Mouse (Mus musculus) kidney, adult 8-10 months (tissue): ENCODE measurements around the gene Nek5.

ENCODE experiments used
- DNase-seq, 2 experiments: peaks; one replicate each; pipeline ENCODE4 v3.0.0; 2022

Nek5 gene

GRCm38 (mm10) chr8:22079313-22080007 is 45.4 kb downstream of the Nek5 start:
- no peak for DNase-seq

- DNase-seq = no peak
Measured at GRCm38 (mm10) chr8:22061126-22061525, 63.7 kb downstream of the Nek5 start.

GRCm38 (mm10) chr8:22060446-22060889 is 64.4 kb downstream of the Nek5 start, which contains the start of gene Alg11:
TSS of gene Alg11 (plus strand) at chr8:22060721.
- DNase-seq = peak; percentile 97 to 98

DNA sequence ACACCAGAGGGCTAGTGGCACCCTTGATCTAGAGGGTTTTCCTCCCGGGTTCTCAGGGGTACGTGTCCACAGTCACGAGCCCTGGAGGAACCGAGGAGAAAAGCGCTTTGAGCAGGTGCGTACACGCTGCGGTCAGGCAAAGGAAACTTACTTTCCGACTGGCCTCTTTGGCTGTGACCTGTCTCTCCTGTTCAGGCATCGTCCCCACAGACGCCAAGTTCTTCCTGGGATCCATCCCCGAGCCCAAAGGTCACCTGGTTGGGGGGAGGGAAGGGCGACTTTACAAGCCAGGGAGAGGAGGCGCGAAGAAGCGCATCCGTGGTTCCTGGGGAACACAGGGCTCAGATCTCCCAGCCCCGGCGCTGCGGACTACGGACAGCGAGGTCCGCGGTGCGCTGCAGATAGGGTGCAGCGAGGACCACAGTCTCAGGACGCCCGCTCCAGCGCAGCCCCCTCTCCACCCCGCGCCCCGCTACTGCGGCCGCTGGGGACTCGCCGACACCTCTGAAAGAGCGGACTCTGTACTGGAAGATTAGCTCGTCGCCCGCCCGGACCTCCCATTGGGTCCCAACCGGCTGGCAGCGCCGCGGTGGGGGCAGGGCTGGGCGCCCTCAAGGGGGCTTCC is 64.9 kb downstream of the Nek5 start, which contains the start of gene Atp7b:
TSS of gene Atp7b (minus strand) at position 485 of the 625 bp plus-strand sequence.
- DNase-seq = peak; percentile 75 to 81

DNA sequence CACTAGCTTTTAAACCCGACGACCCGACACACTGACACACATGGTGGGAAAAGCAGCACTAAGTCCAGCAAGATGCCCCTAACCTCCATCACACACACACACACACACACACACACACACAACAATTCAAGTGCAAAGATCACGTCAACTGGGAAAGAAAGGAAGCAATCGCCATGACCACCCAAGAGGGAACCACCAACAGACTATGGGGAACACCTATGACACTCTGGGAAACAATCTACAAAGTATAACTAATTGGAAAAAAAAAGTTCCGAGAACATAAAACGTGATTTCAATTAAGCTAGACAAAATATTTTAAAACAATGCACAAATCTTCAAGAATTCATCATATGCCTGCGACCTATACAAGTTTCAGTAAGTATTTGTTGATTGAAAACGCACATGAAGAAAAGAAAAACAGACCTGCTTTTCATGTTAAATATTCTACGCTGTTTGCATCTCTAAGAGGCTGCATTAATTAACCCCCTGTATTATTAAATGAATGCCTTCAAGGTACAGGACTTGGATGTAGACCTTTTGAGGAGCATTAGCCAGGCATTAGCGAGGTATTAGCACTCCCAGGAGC is 65.6 kb downstream of the Nek5 start:
- no peak for DNase-seq

DNA sequence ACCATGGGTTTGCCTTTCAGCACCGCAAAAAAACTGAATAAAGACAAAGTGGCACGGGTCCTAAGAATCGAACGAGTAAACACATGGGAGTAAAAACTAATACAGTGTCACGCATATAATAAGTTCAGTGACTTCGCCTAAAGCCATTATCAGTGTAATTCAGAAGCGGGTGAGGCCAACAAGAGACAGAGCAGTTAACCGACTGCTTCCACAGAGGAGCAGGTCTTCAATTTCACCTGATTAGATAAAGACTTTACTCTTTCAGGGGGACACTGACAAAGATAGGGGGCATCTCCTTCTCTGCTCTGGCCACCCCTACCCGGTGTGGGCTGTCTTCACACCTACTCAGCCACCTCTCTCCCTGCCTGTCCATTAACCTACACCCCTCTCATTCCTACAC is 66.5 kb downstream of the Nek5 start:
- DNase-seq = no peak

GRCm38 (mm10) chr8:22056850-22057249 is 68.0 kb downstream of the Nek5 start:
- no peak for DNase-seq

DNA sequence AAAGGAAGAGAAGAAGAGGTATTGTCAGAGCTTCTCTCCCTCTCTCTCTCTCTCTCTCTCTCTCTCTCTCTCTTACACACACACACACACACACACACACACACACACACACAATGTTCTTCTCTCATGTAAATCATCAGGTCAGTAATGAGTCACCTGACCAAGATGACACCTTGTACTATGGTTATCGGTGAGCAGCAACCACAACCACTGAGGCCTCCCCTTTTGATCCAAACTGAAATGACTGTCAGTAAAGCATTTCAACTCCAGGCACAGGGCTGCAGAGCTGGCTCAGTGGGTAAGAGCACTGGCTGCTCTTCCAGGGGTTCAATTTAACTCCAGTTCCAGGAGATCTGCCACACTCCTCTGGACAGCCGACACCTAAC is 69.4 kb downstream of the Nek5 start:
- no peak for DNase-seq

DNA sequence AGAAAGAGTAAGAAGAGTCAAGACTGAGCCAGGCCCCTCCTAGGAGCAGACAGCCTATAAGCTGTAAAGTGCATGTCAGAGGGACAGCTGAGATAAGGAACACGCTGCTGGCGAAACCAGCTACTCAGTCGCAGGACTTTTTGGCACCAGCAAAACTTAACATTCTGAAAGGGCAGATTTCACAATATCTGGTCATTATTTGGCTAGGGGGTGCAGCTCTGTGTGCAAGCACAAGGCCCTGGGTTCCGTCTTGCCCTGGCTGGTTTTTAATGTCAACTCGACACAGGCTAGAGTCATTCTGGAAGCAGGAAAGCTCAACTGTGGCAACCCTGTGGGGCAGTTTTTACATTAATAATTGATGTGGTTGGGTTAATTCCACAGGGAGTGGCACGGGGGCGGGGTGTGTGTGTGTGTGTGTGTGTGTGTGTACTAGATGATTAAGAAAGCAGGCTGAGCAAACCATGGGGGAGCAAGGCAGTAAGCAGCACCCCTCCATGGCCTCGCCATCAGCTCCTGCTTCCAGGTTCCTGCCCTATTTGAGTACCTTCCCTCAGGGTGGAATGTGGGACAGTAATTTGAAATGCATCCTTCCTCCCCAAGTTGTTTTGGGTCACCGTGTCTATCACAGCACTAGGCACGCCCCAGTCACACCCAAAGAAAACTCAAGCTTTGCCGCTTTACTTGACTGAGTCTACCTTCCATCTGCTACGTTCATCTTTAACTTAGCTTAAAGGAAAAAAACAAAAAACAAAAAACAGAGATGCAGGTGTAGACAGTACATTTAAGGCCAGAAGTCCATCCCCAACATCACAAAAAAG is 70.0 kb downstream of the Nek5 start:
- peak in 1 of 2 experiments; percentile 17 for DNase-seq

DNA sequence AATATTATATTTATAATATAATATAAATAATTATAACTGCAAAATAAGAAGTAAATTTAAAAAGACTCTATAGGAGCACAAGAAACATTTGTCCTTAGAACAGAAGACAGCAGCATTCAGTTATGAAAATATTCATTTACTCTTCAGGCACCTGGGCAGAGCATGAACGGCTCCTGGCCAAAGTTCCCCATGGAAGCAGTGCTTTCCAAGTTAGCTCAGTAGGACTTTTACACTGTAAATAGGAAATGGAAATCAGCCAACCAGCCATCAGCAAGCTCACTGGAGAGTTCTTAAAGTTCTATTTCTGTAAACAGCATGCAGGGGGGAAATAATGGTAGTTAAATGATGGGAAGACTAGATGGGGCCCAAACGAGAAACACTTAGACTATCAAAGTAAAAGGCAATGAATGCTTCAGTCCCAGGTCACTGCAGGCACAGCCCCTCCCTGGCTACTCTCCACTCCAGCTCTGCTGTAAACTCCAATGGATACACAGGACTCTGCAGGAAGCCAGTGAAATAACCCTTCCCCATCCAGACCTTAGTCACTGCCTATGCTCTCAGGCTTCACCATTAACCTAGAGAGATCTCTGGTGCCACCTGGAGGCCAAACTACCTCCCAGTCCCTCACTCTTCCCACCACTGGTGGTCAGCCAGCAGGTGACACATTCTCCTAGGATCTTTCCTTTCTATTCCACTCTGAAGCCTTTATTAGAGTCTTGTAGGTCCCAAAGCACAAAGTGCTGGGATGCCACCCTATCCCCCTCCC is 77.0 kb downstream of the Nek5 start:
- peak; percentile 18 to 73 for DNase-seq

- DNase-seq = no peak
Measured at GRCm38 (mm10) chr8:22043706-22044105, 81.1 kb downstream of the Nek5 start.

- DNase-seq = no peak
Measured at GRCm38 (mm10) chr8:22042515-22042914, 82.3 kb downstream of the Nek5 start.

GRCm38 (mm10) chr8:22040153-22040509 is 84.7 kb downstream of the Nek5 start:
- no peak for DNase-seq

GRCm38 (mm10) chr8:22039468-22040152 is 85.2 kb downstream of the Nek5 start:
- no peak for DNase-seq

GRCm38 (mm10) chr8:22037022-22037421 is 87.8 kb downstream of the Nek5 start:
- peak; percentile 36 to 38 for DNase-seq

DNA sequence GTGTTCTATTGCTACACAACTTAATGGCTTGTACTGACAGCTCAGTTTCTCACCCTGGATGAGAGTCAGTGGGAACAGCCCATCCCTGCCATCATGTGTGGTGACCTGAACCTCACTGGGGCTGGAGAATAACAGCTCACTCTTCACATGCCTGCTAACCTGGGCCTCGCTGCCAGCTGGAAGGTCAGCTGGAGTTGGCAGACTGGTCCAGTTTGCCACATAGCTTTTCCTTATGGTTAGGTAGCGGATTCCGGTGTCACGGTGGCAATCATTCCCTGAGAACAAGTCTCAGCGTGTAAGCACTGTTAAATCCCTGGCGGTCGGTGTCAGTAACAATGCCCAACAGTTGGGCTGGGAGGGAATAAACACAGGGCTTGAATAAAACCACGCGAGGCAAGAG is 88.7 kb downstream of the Nek5 start:
- no peak for DNase-seq

DNA sequence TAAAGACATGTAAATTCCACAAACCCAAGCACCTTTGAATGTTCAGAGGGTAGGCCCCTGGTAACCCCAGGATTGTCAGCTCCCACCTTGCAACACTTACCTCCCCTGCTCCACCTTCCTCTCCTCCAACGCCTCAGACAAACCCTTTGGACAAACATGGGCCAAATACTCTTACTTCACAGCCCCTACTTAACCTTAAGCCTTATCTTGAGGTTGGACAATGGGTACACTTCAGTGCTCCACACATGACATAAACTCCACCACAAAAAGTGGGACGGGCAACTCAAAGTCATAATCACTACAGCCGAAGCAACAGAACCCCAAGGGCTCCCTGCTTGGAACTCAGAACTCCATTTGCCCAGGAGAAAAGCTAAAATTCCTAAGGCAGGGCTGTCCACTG is 93.9 kb downstream of the Nek5 start:
- DNase-seq = no peak

DNA sequence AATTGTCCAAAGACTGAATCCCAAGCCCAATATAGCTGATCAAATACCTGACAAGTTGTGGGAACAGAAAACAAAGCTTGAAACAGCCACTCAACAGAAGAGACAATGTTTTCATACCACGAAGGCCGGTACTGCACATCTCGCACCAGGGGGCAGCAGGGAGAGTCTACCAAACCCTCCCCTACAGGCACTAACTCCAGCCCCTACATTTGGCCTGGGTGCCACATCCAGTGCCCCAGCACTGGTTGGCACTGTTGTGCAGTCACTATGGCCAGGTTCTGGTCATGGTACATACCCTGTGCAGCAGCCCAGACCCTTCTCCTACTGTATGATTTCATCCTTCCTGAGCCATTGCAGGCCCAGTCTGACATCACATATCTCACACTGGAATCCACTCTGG is 95.9 kb downstream of the Nek5 start:
- no peak for DNase-seq

- DNase-seq = no peak
Measured at GRCm38 (mm10) chr8:22025241-22025640, 99.6 kb downstream of the Nek5 start.
